Mouse (Mus musculus) small intestine, adult 2 months (tissue): Measurements from ENCODE around the gene Ccdc78.
A peak's percentile ranks its signal among the peaks of the same experiment; 100 is the strongest.

ENCODE experiments used
- CTCF ChIP-seq: fragments of 200-500 bp; IDR thresholded peaks from 2 replicates; pipeline ENCODE4 v1.5.1; 2012; ENCODE audit warnings: low read depth, mild to moderate bottlenecking, control low read depth, inconsistent platforms, low read length, moderate library complexity, mixed read lengths; ENCODE audit not compliant: insufficient replicate concordance, insufficient read length; ENCODE audit errors: extremely low read depth
- POLR2A ChIP-seq: fragments of 200-500 bp; IDR thresholded peaks from 2 replicates; pipeline ENCODE4 v1.6.1; 2012; ENCODE audit warnings: low read depth, mild to moderate bottlenecking, control low read depth, inconsistent platforms, low read length, moderate library complexity

DNA sequence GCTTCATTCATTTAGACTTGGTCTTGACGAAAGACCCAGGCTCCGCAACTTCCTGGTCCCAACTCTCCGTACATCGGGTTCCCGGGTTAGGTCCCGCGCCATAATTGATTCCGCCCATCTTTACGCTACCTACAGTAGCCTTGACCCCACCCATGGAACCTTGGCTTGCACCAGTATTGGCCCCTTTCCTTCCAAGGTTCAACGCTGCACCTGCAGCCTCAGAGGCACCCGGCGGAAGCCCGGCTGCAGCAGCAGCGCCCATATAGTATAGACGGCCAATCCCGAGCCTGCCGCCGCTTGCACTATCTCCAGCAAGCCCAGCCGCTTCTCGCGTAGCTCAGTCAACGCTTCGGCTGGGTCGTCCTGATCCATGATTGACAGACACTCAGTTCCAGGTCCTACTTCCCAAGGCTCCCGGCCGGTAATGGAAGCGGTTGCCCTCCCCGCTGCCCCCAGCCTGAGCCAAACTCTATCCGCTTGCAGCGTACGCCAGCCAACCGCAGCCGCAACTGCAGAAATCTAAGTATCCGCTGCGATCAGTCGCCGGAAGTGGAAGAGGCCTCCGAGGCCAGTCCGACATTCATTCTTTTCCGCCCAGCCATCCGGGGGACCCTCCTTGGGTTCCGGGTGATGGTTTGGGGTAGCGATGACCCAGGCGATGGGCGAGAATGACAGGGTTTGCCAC is 5.6 kb downstream of the Ccdc78 start:
- TF ChIP-seq CTCF: no peak
- peak; percentile 59; the same call in 1 of the 2 replicates for TF ChIP-seq POLR2A
